Mouse (Mus musculus): ENCODE results near the gene Cdc14a. TPM values are rescaled to one million over a fixed set of nuclear protein-coding genes. Genes with fewer than 3 reads are reported as not detected.

Gene Cdc14a
- total RNA-seq, 2 experiments from 2014 or later, result 17.9 to 19.3 TPM

- DNase-seq (ENCODE audit: low spot score in 2 of 2), result no peak
These were observed 4.0 kb downstream of the Cdc14a start for GRCm38 (mm10) chr3:116419791-116420190.

DNA sequence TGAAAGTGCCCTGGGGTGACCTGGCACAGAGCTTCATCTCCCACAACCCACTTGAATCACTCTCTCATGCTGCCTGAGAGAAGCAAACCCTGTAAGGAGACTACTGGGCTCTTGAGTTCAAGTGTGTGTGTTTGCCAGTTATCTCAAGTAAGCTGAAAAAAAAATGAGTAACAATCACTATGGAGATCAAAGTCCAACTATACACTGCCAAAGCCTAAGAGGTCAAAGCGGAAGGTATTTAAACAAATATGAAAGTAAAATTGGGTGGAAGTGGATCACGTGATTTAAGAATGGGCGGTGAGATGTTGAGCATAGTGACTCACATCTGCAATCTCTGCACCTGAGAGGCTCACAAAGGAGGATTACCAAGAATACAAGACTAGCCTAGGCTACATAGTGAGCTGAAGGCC, 9.4 kb downstream of the Cdc14a start:
- DNase-seq (ENCODE audit: low spot score in 2 of 2), result no peak

- no peak for DNase-seq (ENCODE audit: low spot score in 2 of 2)
These were observed 10.7 kb downstream of the Cdc14a start for GRCm38 (mm10) chr3:116412954-116413724.

DNA sequence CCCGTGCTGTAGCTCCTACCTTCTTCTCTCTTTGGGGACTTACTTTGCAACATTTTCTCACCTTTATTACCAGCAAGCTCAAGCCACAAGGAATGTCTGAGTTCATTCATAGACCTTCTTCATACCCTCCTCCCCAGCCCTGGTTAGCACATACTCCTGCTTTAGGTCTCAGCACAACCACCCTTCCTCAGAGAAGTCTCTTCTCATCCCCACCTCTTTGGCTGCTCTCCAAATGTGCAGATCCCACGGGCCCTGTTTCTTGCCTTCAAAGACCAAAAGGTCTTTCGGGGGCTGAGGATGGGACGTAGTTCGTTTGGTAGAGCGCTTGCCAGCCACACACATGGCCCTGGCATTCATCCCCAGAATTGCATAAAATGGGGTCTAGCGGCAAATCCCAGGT, 13.8 kb downstream of the Cdc14a start:
- DNase-seq (ENCODE audit: low spot score in 2 of 2), result no peak

GRCm38 (mm10) chr3:116409486-116409885, 14.3 kb downstream of the Cdc14a start:
- no peak for DNase-seq (ENCODE audit: low spot score in 2 of 2)

GRCm38 (mm10) chr3:116408856-116409255, 15.0 kb downstream of the Cdc14a start:
- no peak for DNase-seq (ENCODE audit: low spot score in 2 of 2)

DNA sequence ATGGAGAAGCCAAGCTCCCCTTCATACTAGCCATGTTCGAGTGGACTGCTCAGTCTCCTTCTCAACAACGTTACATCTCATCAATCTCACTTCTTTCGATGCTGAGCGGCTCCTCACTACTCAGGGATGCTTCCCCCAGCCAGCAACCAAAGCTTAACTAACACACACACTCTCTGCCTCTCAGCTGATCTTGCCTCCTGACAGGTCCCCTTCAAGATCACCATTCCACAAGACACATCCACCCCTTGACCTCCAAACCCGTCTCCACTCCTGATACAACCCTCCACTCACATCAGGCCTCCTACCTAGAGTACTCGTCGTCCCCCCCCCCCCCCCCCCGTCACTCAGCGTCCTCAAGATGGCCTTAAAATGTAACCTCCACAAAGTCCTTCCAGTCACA, 18.3 kb downstream of the Cdc14a start:
- DNase-seq (ENCODE audit: low spot score in 2 of 2), result no peak

DNA sequence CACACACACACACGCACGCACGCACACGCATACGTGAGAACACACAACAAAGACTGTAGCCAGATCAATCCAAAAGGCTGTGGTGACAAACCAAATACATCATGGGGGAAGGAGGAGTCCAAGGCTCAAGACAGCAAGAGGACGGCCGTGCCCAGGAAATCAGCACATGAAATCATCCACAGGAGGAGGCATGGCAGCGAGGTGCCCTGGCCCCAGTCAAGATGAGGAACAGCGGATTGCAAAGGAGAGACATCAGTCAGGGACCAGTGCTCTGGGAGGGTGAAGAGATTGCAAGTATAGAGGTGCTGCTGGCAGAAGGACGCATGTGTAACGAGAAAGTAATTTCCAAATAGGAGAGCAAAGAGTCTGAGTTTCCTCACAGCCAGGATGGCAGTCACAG, 22.4 kb downstream of the Cdc14a start:
- no peak for DNase-seq (ENCODE audit: low spot score in 2 of 2)

- DNase-seq (ENCODE audit: low spot score in 2 of 2), result no peak
These were observed 24.3 kb downstream of the Cdc14a start for GRCm38 (mm10) chr3:116399349-116400090.

- no peak for DNase-seq (ENCODE audit: low spot score in 2 of 2)
These were observed 25.3 kb downstream of the Cdc14a start for GRCm38 (mm10) chr3:116398543-116398942.

DNA sequence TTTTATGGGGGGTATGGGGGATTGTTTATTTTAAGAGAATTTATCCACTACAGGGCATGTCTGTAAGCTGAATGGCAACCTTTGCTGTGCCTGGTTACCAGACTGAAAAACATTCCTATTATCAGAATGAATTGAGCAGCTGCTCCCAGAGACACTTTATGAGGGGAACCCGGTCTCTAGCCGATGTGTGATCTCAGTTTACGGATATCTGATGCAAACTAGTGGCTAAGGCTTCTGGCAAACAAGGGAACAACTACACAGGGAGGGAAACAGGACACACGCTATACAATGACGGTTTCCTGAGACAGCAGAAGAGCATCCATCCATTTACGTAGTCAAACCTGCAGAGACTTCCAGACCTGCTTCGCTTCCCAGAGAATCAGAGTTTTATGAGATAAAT, 25.9 kb downstream of the Cdc14a start:
- no peak for DNase-seq (ENCODE audit: low spot score in 2 of 2)

- DNase-seq (ENCODE audit: low spot score in 2 of 2), result no peak
These were observed 26.5 kb downstream of the Cdc14a start for GRCm38 (mm10) chr3:116397341-116397740.

DNA sequence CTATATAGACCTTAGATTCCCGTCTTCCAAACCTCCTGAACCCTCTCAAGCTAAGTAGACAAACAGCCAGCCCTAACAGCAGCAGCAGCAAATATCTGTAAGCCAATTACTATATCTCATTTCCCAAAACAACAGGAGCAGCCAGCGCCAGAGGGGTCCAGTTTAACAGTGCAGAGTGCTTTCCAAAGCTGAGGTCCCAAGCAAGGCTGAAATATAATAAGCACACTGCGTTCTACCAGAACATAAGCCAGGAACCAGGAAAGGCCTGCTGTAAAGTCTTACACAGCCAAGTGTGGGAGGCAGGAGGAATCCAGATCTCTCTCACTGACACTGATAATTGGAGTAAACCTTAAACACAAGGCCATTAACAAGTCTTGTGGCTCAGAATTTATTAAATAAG, 27.3 kb downstream of the Cdc14a start:
- DNase-seq (ENCODE audit: low spot score in 2 of 2), result no peak

GRCm38 (mm10) chr3:116394885-116395390, 28.9 kb downstream of the Cdc14a start:
- no peak for DNase-seq (ENCODE audit: low spot score in 2 of 2)

- no peak for DNase-seq (ENCODE audit: low spot score in 2 of 2)
These were observed 32.4 kb downstream of the Cdc14a start for GRCm38 (mm10) chr3:116391399-116391798.

DNA sequence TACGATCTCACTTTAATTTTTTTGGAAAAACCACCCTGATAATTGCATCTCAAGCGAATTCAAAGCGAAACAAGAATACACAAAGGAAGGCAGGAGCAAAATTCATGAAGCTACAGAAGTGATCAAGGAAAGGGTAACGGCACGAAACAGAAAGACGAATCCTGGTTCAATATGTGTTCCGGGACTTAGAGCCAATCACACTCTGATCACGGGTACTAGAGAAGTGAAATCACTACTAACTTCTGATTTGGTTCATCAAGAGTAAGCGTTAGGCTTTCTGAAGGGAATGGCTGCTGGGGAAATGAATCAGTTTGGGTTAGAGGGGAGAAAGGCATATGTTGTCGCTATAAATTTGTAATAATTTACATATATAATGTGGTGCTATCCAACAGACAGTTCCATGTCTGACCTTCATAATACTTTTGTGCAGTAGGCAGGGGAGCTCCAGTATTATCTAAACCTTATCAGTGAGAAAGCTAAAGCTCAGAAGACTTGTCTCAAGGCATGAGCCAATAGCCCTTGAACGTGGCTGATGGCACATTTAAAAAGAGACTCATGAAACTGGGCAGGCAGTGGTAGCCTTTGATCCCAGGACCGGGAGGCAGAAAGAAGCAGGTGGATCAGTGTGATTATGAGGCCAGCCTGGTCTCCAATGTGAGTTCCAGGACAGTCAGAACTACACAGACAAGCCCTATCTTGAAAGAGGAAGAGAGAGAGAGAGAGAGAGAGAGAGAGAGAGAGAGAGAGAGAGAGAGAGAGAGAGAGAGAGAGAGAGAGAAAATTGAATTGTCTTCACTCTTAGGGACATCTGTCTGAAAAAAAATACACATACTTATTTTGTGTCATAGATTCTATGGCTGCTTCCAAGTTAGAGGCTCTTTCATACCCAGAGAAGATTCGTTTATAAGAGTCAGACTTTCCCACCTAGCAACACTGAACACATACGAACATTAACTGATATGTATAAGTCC, 34.0 kb downstream of the Cdc14a start:
- DNase-seq (ENCODE audit: low spot score in 2 of 2), result no peak

DNA sequence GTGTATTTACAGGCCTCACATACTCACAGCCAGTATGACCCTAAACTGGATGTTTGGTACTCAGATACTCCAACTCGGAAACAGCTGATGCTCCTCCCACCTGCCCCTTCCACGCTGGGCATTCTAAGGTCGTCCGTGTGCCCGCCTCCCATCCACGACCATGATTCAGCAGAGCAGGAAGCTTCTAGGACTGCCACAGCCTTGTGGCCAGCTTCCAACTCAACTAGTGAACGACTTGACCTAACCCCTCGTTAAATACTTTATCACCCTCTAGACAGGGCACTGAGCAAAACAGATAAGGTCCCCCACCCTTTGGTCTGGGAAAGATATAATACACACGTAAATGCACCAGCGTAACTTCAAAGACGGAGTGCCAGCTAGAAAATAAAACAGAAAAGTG, 35.0 kb downstream of the Cdc14a start:
- DNase-seq (ENCODE audit: low spot score in 2 of 2), result no peak

DNA sequence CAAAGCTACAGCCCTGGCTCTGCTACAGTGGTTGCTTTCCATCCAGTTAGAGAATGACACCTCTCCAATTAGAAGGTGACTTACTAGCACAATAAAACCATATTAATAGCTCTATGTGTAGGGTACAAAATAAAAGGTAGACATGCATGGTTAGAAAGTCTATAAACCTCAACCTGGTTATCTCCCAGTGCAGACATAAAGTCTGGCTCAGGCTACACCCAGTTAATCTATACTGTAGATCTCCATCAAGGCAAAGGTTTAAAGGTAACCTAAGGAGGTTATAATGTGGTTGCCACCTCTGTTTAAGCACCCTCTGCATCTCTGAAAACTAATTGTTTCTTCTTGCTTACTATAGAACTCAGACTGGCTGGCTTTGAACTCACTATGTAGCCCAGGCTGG, 36.9 kb downstream of the Cdc14a start:
- DNase-seq (ENCODE audit: low spot score in 2 of 2), result no peak

- DNase-seq (ENCODE audit: low spot score in 2 of 2), result no peak
These were observed 37.5 kb downstream of the Cdc14a start for GRCm38 (mm10) chr3:116386342-116386741.

GRCm38 (mm10) chr3:116384319-116384718, 39.5 kb downstream of the Cdc14a start:
- DNase-seq (ENCODE audit: low spot score in 2 of 2), result no peak

- DNase-seq (ENCODE audit: low spot score in 2 of 2), result no peak
These were observed 43.5 kb downstream of the Cdc14a start for GRCm38 (mm10) chr3:116380319-116380718.

Measured in adrenal gland, postnatal 4 days (tissue).